Mouse (Mus musculus) sigmoid colon, adult 10 weeks (tissue): ENCODE measurements around the gene Krtap13-1. TPM values are rescaled to one million over a fixed set of nuclear protein-coding genes. Genes with fewer than 3 reads are reported as not detected.

Source experiments
- polyA plus RNA-seq: library from polyadenylated mRNA; stranded (reverse); fragments of 350-450 nt; fragmentation: Illumina TruSeq; extraction: RNeasy Lipid Tissue Mini Kit (QIAGEN cat#74804); gene quantifications from one replicate; pipeline ENCODE4 v1.2.3, GENCODE M21; 2014; ENCODE audit warnings: low read depth, low replicate concordance

Gene Krtap13-1
- not detected for polyA plus RNA-seq

DNA sequence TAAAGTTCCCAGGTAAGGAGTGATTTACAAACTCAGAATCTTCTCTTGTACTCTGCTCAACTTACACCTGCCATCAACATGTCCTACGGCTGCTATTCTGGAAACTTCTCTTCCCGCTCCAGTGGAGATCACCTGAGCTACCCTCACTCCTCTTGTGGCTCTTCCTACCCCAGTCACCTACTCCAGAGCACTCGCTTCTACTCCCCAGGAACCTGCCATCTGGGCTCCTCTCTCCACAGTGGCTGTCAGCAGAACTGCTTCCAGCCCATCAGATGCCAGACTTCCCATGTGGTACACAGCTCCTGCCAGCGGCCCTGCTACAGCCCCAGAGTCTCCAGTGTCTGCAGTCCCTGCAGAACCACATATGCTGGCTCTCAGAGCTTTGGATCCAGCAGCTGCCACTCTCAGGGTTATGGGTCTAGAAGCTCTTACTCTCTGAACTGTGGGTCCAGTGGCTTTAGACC lies at the start of gene Krtap13-1:
Krtap13-1 (plus strand) TSS at position 51 of the 464 bp plus-strand sequence.

GRCm38 (mm10) chr16:88707496-88708012 lies 21.1 kb upstream of the Krtap13-1 start, which contains the start of gene 2310061N02Rik:
Gene 2310061N02Rik (minus strand): TSS chr16:88707962.

DNA sequence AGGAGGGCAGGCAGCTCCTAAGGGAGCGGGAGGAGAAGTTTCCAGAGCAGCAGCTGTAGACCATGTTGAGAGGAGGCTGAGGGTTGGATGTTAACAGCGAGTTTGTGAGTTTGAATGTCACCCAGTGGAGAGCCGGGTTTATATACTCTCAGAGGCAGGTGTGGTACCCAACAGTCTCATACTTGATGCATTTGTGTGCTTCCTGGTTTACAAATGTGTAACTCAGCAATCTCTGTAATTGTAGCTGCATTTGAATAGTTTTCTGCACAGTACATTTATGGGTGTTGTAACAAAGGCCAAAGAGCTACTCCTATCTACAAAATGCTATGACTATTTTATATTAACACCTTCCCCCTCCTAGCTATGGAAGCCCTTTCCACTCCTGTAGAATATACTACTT lies 22.9 kb downstream of the Krtap13-1 start, which contains the start of gene Krtap13:
Krtap13 (minus strand) TSS at position 101 of the 400 bp plus-strand sequence.

GRCm38 (mm10) chr16:88758547-88758946 lies 29.9 kb downstream of the Krtap13-1 start, which contains the start of gene 2310034C09Rik:
Gene 2310034C09Rik (plus strand): TSS chr16:88758847.

GRCm38 (mm10) chr16:88774106-88774505 lies 45.4 kb downstream of the Krtap13-1 start, which contains the start of gene 2310057N15Rik:
Gene 2310057N15Rik (minus strand): TSS chr16:88774206.

GRCm38 (mm10) chr16:88777596-88777995 lies 48.9 kb downstream of the Krtap13-1 start, which contains the start of gene Gm5965:
Gene Gm5965 (plus strand): TSS chr16:88777896.

Other genes with a start within 250 kb of the Krtap13-1 start
- not detected for gene Cldn17, start 221.9 kb upstream of the Krtap13-1 start, polyA plus RNA-seq
- 361 TPM for gene Cldn8, start 165.7 kb upstream of the Krtap13-1 start, polyA plus RNA-seq
- not detected for gene Krtap24-1, start 116.6 kb upstream of the Krtap13-1 start, polyA plus RNA-seq
- 10.9 TPM for gene 2310079G19Rik, start 101.2 kb upstream of the Krtap13-1 start, polyA plus RNA-seq
- not detected for gene Krtap26-1, start 81.1 kb upstream of the Krtap13-1 start, polyA plus RNA-seq
- not detected for gene Krtap27-1, start 57.2 kb upstream of the Krtap13-1 start, polyA plus RNA-seq
- not detected for gene 2310061N02Rik, start 20.9 kb upstream of the Krtap13-1 start, polyA plus RNA-seq
- not detected for gene Krtap13, start 22.8 kb downstream of the Krtap13-1 start, polyA plus RNA-seq
- not detected for gene 2310034C09Rik, start 30.0 kb downstream of the Krtap13-1 start, polyA plus RNA-seq
- gene 2310057N15Rik, start 45.3 kb downstream of the Krtap13-1 start, polyA plus RNA-seq = not detected
- gene Gm5965, start 49.0 kb downstream of the Krtap13-1 start, polyA plus RNA-seq = not detected
- gene Gm20741, start 83.4 kb downstream of the Krtap13-1 start, polyA plus RNA-seq = not detected
- gene Krtap15, start 91.4 kb downstream of the Krtap13-1 start, polyA plus RNA-seq = not detected
- gene Krtap14, start 97.3 kb downstream of the Krtap13-1 start, polyA plus RNA-seq = not detected
- gene Krtap19-1, start 140.5 kb downstream of the Krtap13-1 start, polyA plus RNA-seq = not detected
- not detected for gene Krtap19-2, start 145.4 kb downstream of the Krtap13-1 start, polyA plus RNA-seq
- not detected for gene Krtap19-3, start 149.2 kb downstream of the Krtap13-1 start, polyA plus RNA-seq
- gene Krtap19-4, start 156.2 kb downstream of the Krtap13-1 start, polyA plus RNA-seq = not detected
- gene Krtap19-5, start 167.6 kb downstream of the Krtap13-1 start, polyA plus RNA-seq = not detected
- gene Krtap19-9b, start 203.4 kb downstream of the Krtap13-1 start, polyA plus RNA-seq = not detected
- not detected for gene Krtap16-3, start 234.0 kb downstream of the Krtap13-1 start, polyA plus RNA-seq